Mouse (Mus musculus) large intestine, adult 2 months (tissue): Measurements from ENCODE around the gene Pip5kl1. TPM values are rescaled to one million over a fixed set of nuclear protein-coding genes. Genes with fewer than 3 reads are reported as not detected.

Experiments used
- DNase-seq: peaks from one replicate; pipeline ENCODE4 v3.0.0-alpha.2; 2012; ENCODE audit warnings: low read depth, low spot score
- WGBS: fragments of 180-500 bp; shearing (Covaris S2); methylation state at CpG from one replicate; pipeline ENCODE4 v1.1.7; 2018; 5-methylcytosine and 5-hydroxymethylcytosine counted together
- polyA plus RNA-seq: library from polyadenylated mRNA; depleted of rRNA; stranded (reverse); fragments of >200 nt; gene quantifications from 2 replicates; pipeline ENCODE4 v1.2.3, GENCODE M21; 2012; rRNA removed

Gene Pip5kl1
- polyA plus RNA-seq, 1 experiment, result 0.48 TPM

- WGBS, result 26% methylated on average over 5 of the region's 5 CpGs
- DNase-seq, result no peak
Observed at GRCm38 (mm10) chr2:32628729-32629128, 54.1 kb downstream of the Pip5kl1 start.

- 71% methylated on average over 9 of the region's 9 CpGs for WGBS
- no peak for DNase-seq
Observed at GRCm38 (mm10) chr2:32629276-32629976, 54.8 kb downstream of the Pip5kl1 start.

GRCm38 (mm10) chr2:32630036-32630435, 55.4 kb downstream of the Pip5kl1 start:
- WGBS, result 87% methylated on average over 9 of the region's 9 CpGs
- DNase-seq, result no peak

- no peak for DNase-seq
- WGBS, result 89% methylated on average over 10 of the region's 10 CpGs
Observed at GRCm38 (mm10) chr2:32631046-32631445, 56.4 kb downstream of the Pip5kl1 start.

- whole genome bisulfite sequencing, result 41% methylated on average over 7 of the region's 7 CpGs
- DNase-seq, result peak; percentile 54
Observed at GRCm38 (mm10) chr2:32631737-32632394, 57.3 kb downstream of the Pip5kl1 start.

Other genes starting within 250 kb of the Pip5kl1 start
- gene Ciz1, start 222.5 kb upstream of the Pip5kl1 start, polyA plus RNA-seq, result 102 and 176 TPM in 2 replicates
- 100 and 165 TPM in 2 replicates for gene Dnm1, start 221.5 kb upstream of the Pip5kl1 start, polyA plus RNA-seq
- 103 and 107 TPM in 2 replicates for gene 1110008P14Rik, start 192.9 kb upstream of the Pip5kl1 start, polyA plus RNA-seq
- gene Lcn2, start 186.5 kb upstream of the Pip5kl1 start, polyA plus RNA-seq, result 12.8 and 18.0 TPM in 2 replicates
- gene Ptges2, start 178.9 kb upstream of the Pip5kl1 start, polyA plus RNA-seq, result 50.3 and 63.9 TPM in 2 replicates
- 3.8 and 4.3 TPM in 2 replicates for gene Naif1, start 124.3 kb upstream of the Pip5kl1 start, polyA plus RNA-seq
- gene Slc25a25, start 123.4 kb upstream of the Pip5kl1 start, polyA plus RNA-seq, result 22.8 and 25.4 TPM in 2 replicates
- gene Fam102a, start 39.5 kb upstream of the Pip5kl1 start, polyA plus RNA-seq, result 37.4 and 44.5 TPM in 2 replicates
- gene Dpm2, start 3.9 kb upstream of the Pip5kl1 start, polyA plus RNA-seq, result 149 and 160 TPM in 2 replicates
- 0.05 TPM in 1 of 2 replicates, not detected in the other for gene 9430097D07Rik, start 887 bp downstream of the Pip5kl1 start, polyA plus RNA-seq
- 7.7 and 8.4 TPM in 2 replicates for gene St6galnac4, start 12.3 kb downstream of the Pip5kl1 start, polyA plus RNA-seq
- gene St6galnac6, start 24.9 kb downstream of the Pip5kl1 start, polyA plus RNA-seq, result 15.7 and 16.3 TPM in 2 replicates
- 5.9 and 9.1 TPM in 2 replicates for gene Ak1, start 47.0 kb downstream of the Pip5kl1 start, polyA plus RNA-seq
- 34.5 and 40.7 TPM in 2 replicates for gene Eng, start 71.8 kb downstream of the Pip5kl1 start, polyA plus RNA-seq
- 31.5 TPM in 2 replicates for gene Fpgs, start 129.3 kb downstream of the Pip5kl1 start, polyA plus RNA-seq
- 93.8 and 96.5 TPM in 2 replicates for gene Cdk9, start 138.3 kb downstream of the Pip5kl1 start, polyA plus RNA-seq
- 8.4 and 14.2 TPM in 2 replicates for gene Sh2d3c, start 146.3 kb downstream of the Pip5kl1 start, polyA plus RNA-seq
- 0.14 TPM in 1 of 2 replicates, not detected in the other for gene 6330409D20Rik, start 166.2 kb downstream of the Pip5kl1 start, polyA plus RNA-seq
- gene Tor2a, start 182.4 kb downstream of the Pip5kl1 start, polyA plus RNA-seq, result 93.7 and 110 TPM in 2 replicates
- gene Ttc16, start 200.8 kb downstream of the Pip5kl1 start, polyA plus RNA-seq, result 0.58 and 1.4 TPM in 2 replicates
- gene Ptrh1, start 201.0 kb downstream of the Pip5kl1 start, polyA plus RNA-seq, result 17.4 and 30.9 TPM in 2 replicates
- not detected in 2 replicates for gene Cfap157, start 209.6 kb downstream of the Pip5kl1 start, polyA plus RNA-seq